Mouse (Mus musculus) liver, embryonic 16.5 days (tissue): ENCODE measurements around the gene March7. TPM values are rescaled to one million over a fixed set of nuclear protein-coding genes. Genes with fewer than 3 reads are reported as not detected.

Experiments
- ATAC-seq: fragments of 200-750 bp; cut with Nextera tagmentation; 2 replicates; pipeline ENCODE4 v1.8.0; 2017; ENCODE audit warnings: low read depth, mild to moderate bottlenecking, moderate number of reproducible peaks, moderate library complexity
- H3K27ac ChIP-seq: fragments of 300-500 bp; sonication (generic); 2 replicates; pipeline ENCODE4 v1.5.1; 2014; ENCODE audit warnings: mild to moderate bottlenecking, low read length
- H3K27me3 ChIP-seq: fragments of 300-500 bp; sonication (generic); 2 replicates; pipeline ENCODE4 v1.6.1; 2014; ENCODE audit warnings: low read depth, low read length, mixed read lengths; ENCODE audit not compliant: control insufficient read depth, insufficient read depth
- H3K36me3 ChIP-seq: fragments of 300-500 bp; sonication (generic); 2 replicates; pipeline ENCODE4 v1.6.1; 2014; ENCODE audit warnings: mild to moderate bottlenecking; ENCODE audit not compliant: control insufficient read depth, insufficient read depth
- H3K4me1 ChIP-seq: fragments of 300-500 bp; sonication (generic); 2 replicates; pipeline ENCODE4 v1.6.1; 2014; ENCODE audit warnings: low read depth, low read length, mixed read lengths; ENCODE audit not compliant: control insufficient read depth
- H3K4me2 ChIP-seq: fragments of 300-500 bp; sonication (generic); 2 replicates; pipeline ENCODE4 v1.6.1; 2014; ENCODE audit warnings: low read depth, low read length, mixed read lengths
- H3K4me3 ChIP-seq: fragments of 300-500 bp; sonication (generic); 2 replicates; pipeline ENCODE4 v1.5.1; 2014; ENCODE audit warnings: low read depth, mild to moderate bottlenecking, low read length
- H3K9ac ChIP-seq: fragments of 300-500 bp; sonication (generic); 2 replicates; pipeline ENCODE4 v1.6.1; 2014; ENCODE audit warnings: low read depth, low read length
- H3K9me3 ChIP-seq: fragments of 300-500 bp; sonication (generic); replicated peaks from 2 replicates; pipeline ENCODE4 v1.6.1; 2016; ENCODE audit warnings: low read length; ENCODE audit not compliant: control insufficient read depth
- WGBS: fragments of 180-500 bp; shearing (Covaris S2); extraction: QIAGEN DNeasy Blood & Tissue Kit; methylation state at CpG from one replicate; pipeline ENCODE4 v1.1.7; 2014; ENCODE audit not compliant: insufficient replicate concordance; 5-methylcytosine and 5-hydroxymethylcytosine counted together
- polyA plus RNA-seq: library from polyadenylated mRNA; unstranded; fragments of >200 nt; fragmentation: Nextera tagmentation; extraction: Ambion mirVana; gene quantifications from 2 replicates; pipeline ENCODE4 v1.2.1, GENCODE M21; 2015

The March7 gene
- polyA plus RNA-seq, 1 experiment from 2014 or later = 20.9 TPM

DNA sequence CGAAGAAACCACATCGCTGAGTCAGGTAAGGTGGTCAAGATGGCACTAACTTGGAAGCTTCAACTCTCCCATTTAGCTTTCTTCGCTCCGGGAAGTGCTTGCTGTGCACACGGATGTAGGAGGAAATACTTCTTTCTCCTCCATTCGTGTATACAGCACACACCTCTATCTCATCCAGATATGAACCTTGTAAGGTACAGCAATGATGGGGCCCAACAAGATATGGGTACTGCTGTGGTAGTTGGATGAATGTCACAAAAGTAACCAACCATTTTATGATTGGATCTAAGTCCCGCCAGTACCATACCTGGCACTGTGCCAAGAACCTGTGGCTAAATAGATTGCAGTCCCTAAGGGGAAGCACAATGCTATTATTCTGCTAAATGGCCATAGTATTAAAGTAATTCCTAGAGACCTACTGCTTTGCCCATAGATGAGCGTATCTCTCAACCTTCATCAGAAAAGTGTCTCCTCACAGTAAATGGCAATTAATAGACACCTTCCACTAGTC lies 75.5 kb downstream of the March7 start:
- Histone ChIP-seq H3K9ac (no peak overlapping the region), H3K4me3 (no peak overlapping the region), H3K4me1 (no peaks in the 10 kb centered on the region; the same call in 1 of the 2 replicates), H3K4me2 (no peak overlapping the region), H3K27ac (peak overlapping the region; percentile 81; the same call in 1 of the 2 replicates), H3K9me3 (no peaks in the 10 kb centered on the region), H3K27me3 (peaks cover 10% of the 10 kb centered on the region), H3K36me3 (no peaks in the 10 kb centered on the region)
- WGBS = 71% methylated on average over 8 of the region's 8 CpGs
- no peak for ATAC-seq

DNA sequence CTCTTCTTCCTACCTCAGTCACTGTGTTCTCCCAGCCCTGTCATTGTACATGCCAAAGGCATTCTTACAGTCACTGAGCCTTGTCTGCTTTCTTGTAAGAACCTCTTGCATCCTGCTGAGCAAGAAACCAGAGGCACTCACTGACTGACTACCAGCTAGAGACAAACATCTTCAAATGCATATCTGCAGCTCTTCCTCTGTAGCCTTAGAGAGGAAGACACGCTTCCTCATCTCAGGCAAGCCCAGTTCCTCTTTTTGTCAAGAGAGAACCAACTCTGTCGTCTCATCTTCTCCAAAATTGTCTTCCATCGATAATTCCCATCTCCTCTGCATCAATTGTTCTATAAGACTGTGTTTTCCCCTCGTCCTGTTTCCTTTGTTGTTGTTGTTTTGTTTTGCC lies 78.9 kb downstream of the March7 start:
- H3K27ac ChIP-seq = no peak overlapping the region
- peak; percentile 20; the same call in 1 of the 2 replicates for ATAC-seq

DNA sequence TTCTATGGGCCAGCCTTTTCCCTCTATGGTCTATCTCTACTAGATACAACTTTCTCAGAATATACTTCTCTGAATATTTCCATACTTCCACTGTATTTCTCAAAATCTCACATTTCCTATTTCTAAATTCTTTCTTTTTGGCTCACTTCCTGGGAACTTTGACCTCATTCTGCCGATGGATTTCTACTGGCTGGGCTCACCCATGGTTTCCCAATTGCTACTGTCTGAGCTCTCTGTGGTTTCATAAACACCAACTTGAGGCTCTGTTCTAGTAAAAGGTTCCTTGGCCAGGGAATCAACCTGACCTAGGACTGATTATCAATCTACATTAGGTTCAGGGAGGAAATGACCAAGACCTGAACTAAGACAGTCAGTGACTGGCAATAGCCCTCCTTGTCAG lies 79.8 kb downstream of the March7 start:
- Histone ChIP-seq H3K4me2 (no peak overlapping the region), H3K4me1 (no peaks in the 10 kb centered on the region; the same call in 1 of the 2 replicates), H3K4me3 (no peak overlapping the region), H3K27me3 (no peaks in the 10 kb centered on the region), H3K36me3 (no peaks in the 10 kb centered on the region), H3K9me3 (no peaks in the 10 kb centered on the region), H3K27ac (no peak overlapping the region), H3K9ac (no peak overlapping the region)
- no peak for ATAC-seq
- WGBS = 41% methylated on average over 1 of the region's 1 CpGs

More for the DNA sequence above, 78.9 kb downstream of the March7 start:
- Histone ChIP-seq H3K4me1 (no peaks in the 10 kb centered on the region; the same call in 1 of the 2 replicates), H3K36me3 (no peaks in the 10 kb centered on the region), H3K4me2 (no peak overlapping the region), H3K9ac (no peak overlapping the region), H3K27me3 (peaks cover 5% of the 10 kb centered on the region), H3K9me3 (no peaks in the 10 kb centered on the region), H3K4me3 (no peak overlapping the region)
- 19% methylated on average over 4 of the region's 4 CpGs for WGBS

DNA sequence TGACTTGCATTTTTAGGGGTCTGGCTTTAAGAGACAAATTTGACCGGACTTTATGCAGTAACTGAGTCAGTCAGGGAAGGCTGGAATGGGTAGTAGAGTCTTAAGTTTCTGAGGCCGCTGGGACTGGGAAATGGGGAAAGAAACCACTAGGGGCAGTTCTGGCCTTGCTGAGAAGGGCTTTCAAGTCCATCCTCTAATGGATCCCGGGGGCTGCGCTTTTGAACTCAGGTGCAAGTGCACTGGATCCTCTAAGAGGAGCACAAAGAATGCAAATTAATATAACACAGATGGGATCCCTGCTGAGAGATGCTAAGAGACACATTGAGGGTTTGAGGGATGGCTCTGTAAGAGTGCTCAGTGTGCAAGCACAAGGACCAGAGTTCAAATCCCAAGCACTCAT lies 81.7 kb downstream of the March7 start:
- no peak overlapping the region for H3K27ac ChIP-seq
- no peak overlapping the region for H3K4me2 ChIP-seq
- no peaks in the 10 kb centered on the region for H3K36me3 ChIP-seq
- 58% methylated on average over 4 of the region's 4 CpGs for WGBS
- H3K4me1 ChIP-seq = no peaks in the 10 kb centered on the region; the same call in 1 of the 2 replicates
- no peaks in the 10 kb centered on the region for H3K9me3 ChIP-seq
- H3K4me3 ChIP-seq = no peak overlapping the region
- no peak for ATAC-seq
- no peak overlapping the region for H3K9ac ChIP-seq
- H3K27me3 ChIP-seq = no peaks in the 10 kb centered on the region

DNA sequence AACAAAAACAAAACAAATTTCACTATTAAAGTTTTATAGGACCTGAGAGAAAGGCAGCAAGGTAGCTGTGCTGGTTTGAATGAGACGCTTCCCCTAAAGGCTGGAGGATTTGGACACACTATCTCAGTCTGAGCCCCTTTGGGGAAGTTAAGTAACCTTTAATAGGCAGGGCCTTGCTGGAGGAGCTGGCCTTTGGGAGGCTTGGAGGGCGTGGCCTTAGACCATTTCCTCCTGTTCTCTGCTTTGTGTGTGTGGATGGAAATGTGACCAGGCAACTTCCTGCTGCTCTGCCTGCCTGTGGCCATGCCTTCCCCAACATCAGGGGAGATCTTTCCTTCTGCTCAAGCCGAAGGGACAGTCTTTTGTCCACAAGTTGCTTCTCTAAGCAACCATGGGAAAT lies 88.6 kb downstream of the March7 start:
- H3K27me3 ChIP-seq = no peaks in the 10 kb centered on the region
- 32% methylated on average over 3 of the region's 3 CpGs for WGBS
- H3K9ac ChIP-seq = no peak overlapping the region
- H3K36me3 ChIP-seq = no peaks in the 10 kb centered on the region
- no peak overlapping the region for H3K4me2 ChIP-seq
- H3K9me3 ChIP-seq = no peaks in the 10 kb centered on the region
- H3K27ac ChIP-seq = no peak overlapping the region
- H3K4me3 ChIP-seq = no peak overlapping the region
- no peaks in the 10 kb centered on the region for H3K4me1 ChIP-seq
- no peak; the same call in 1 of the 2 replicates for ATAC-seq

DNA sequence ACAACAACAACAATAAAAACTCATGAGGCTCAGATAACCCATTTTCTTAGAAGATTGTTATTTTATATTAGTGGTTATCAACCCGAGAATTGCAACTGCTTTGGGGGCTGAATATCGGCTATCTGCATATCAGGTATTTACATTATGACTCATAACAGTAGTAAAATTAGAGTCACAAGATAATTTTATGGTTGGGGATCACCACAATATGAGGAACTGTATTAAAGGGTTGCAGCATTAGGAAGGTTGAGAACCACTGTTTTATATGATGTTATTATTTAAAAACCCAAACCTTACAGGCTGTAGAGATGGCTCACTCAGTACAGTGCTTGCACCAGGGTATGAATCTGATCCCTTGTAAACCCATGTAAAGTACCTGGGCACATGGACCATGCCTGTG lies 89.6 kb downstream of the March7 start:
- H3K27ac ChIP-seq = no peak overlapping the region
- no peaks in the 10 kb centered on the region for H3K4me1 ChIP-seq
- ATAC-seq = no peak
- H3K4me3 ChIP-seq = no peak overlapping the region
- WGBS = 70% methylated on average over 2 of the region's 2 CpGs
- H3K4me2 ChIP-seq = no peak overlapping the region
- no peaks in the 10 kb centered on the region for H3K27me3 ChIP-seq
- no peaks in the 10 kb centered on the region for H3K9me3 ChIP-seq
- no peak overlapping the region for H3K9ac ChIP-seq
- H3K36me3 ChIP-seq = no peaks in the 10 kb centered on the region

Other genes with a start within 250 kb of the March7 start
- 15.2 and 16.0 TPM in 2 replicates for gene Baz2b, start within 50 bp of the March7 start, polyA plus RNA-seq
- gene Cd302, start 74.6 kb downstream of the March7 start, polyA plus RNA-seq = 98.2 and 101 TPM in 2 replicates
- gene Ly75, start 173.4 kb downstream of the March7 start, polyA plus RNA-seq = 2.9 and 3.0 TPM in 2 replicates